Mouse (Mus musculus) intestine, embryonic 16.5 days (tissue): Measurements from ENCODE around the gene Ciapin1. TPM values are rescaled to one million over a fixed set of nuclear protein-coding genes. Genes with fewer than 3 reads are reported as not detected.
"Not testable (repeated sequence)": the region's sequence is repeated elsewhere in the genome, so short reads cannot be mapped to it uniquely, and the experiment has no call there.

ENCODE experiments used
- ATAC-seq: fragments of 200-750 bp; cut with Nextera tagmentation; 2 replicates; pipeline ENCODE4 v1.8.0; 2017; ENCODE audit warnings: moderate TSS enrichment, moderate library complexity
- H3K27ac ChIP-seq: fragments of 300-500 bp; sonication (generic); 2 replicates; pipeline ENCODE4 v1.5.1; 2014; ENCODE audit warnings: mild to moderate bottlenecking, low read length
- H3K27me3 ChIP-seq: fragments of 300-500 bp; sonication (generic); replicated peaks from 2 replicates; pipeline ENCODE4 v1.6.1; 2014; ENCODE audit warnings: low read length, control low read depth, mixed read lengths; ENCODE audit not compliant: control insufficient read depth, insufficient read depth
- H3K36me3 ChIP-seq: fragments of 300-500 bp; sonication (generic); 2 replicates; pipeline ENCODE4 v1.6.1; 2014; ENCODE audit warnings: low read length, control low read depth; ENCODE audit not compliant: control insufficient read depth, insufficient read depth
- H3K4me1 ChIP-seq: fragments of 300-500 bp; sonication (generic); 2 replicates; pipeline ENCODE4 v1.6.1; 2014; ENCODE audit warnings: low read length, control low read depth, mixed read lengths; ENCODE audit not compliant: control insufficient read depth, insufficient read depth
- H3K4me2 ChIP-seq: fragments of 300-500 bp; sonication (generic); 2 replicates; pipeline ENCODE4 v1.6.1; 2014; ENCODE audit warnings: low read depth, low read length, control low read depth
- H3K4me3 ChIP-seq: fragments of 300-500 bp; sonication (generic); 2 replicates; pipeline ENCODE4 v1.5.1; 2014; ENCODE audit warnings: mild to moderate bottlenecking, low read length
- H3K9ac ChIP-seq: fragments of 300-500 bp; sonication (generic); 2 replicates; pipeline ENCODE4 v1.6.1; 2014; ENCODE audit warnings: low read depth, low read length
- H3K9me3 ChIP-seq: fragments of 300-500 bp; sonication (generic); 2 replicates; pipeline ENCODE4 v1.6.1; 2016; ENCODE audit warnings: low read length, control low read depth; ENCODE audit not compliant: control insufficient read depth
- WGBS: fragments of 180-500 bp; shearing (Covaris S2); extraction: QIAGEN DNeasy Blood & Tissue Kit; methylation state at CpG from one replicate; pipeline ENCODE4 v1.1.7; 2014; 5-methylcytosine and 5-hydroxymethylcytosine counted together
- polyA plus RNA-seq: library from polyadenylated mRNA; unstranded; fragments of >200 nt; fragmentation: Nextera tagmentation; extraction: Ambion mirVana; gene quantifications from 2 replicates; pipeline ENCODE4 v1.2.1, GENCODE M21; 2015

Ciapin1 gene
- polyA plus RNA-seq, 1 experiment from 2014 or later: 90.1 TPM

GRCm38 (mm10) chr8:94861352-94861910, 23.3 kb upstream of the Ciapin1 start:
- WGBS: 68% methylated on average over 8 of the region's 8 CpGs
- Histone ChIP-seq H3K9me3 (no peaks in the 10 kb centered on the region), H3K9ac (no peak overlapping the region), H3K27me3 (no peaks in the 10 kb centered on the region), H3K4me2 (no peak overlapping the region), H3K4me3 (no peak overlapping the region), H3K27ac (no peak overlapping the region), H3K36me3 (peaks cover 17% of the 10 kb centered on the region), H3K4me1 (0 out of 2 replicates have a peak, but pooled peaks cover 2% of the 10 kb centered on the region)
- 0 out of 2 replicates have a peak, but pooled peaks have one; percentile 39 for ATAC-seq

DNA sequence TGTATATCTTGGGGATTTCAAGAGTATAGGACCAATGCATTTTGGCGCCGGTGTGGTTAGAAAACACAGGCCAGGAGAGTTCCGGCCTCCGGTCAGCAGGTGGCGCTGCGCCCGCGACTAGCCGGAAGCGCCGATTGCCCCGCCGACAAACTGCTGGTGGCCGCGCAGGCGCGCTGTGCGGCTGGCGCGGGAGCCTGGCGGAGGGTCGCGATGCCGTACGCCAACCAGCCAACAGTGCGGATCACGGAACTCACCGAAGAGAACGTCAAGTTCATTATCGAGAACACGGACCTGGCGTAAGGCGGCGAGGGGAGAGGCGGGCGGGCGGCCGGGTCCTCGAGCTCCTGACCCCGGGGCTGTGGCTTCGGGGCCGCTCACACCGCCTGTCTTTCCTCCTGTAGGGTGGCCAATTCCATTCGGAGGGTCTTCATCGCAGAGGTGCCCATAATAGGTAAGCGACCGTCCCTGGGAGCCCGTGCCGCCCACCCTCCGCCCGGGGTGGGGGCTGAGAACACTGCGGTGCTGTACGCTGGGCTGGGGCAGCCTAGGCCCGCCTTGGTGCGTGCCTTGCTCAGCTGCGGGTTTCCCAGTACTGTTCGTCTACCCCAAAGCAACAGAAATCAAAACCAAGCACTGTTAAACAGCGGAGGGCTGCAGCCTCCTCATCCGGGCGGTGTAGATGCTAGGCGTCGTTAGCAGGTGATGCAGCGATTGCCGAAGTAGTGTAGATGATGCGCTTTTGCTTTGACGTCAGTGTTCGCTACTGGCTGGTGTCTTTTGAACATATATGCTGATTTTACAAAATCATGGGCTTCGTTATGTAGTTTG, 19.4 kb upstream of the Ciapin1 start, which contains the start of gene Polr2c:
Polr2c (plus strand) TSS at position 105 of the 828 bp plus-strand sequence.
- peaks cover 12% of the 10 kb centered on the region for H3K36me3 ChIP-seq
- H3K9me3 ChIP-seq: no peaks in the 10 kb centered on the region
- 0 out of 2 replicates have a peak, but pooled peaks cover 2% of the 10 kb centered on the region for H3K4me1 ChIP-seq
- H3K4me3 ChIP-seq: peak within 1 kb of the TSS; percentile 82
- H3K9ac ChIP-seq: peak within 1 kb of the TSS; percentile 93
- H3K4me2 ChIP-seq: peak within 1 kb of the TSS; percentile 66
- H3K27ac ChIP-seq: peak within 1 kb of the TSS; percentile 57; the same call in 1 of the 2 replicates
- whole genome bisulfite sequencing: under 1% methylated on average over 68 of the region's 68 CpGs
- no peaks in the 10 kb centered on the region for H3K27me3 ChIP-seq
- peak; percentile 80 for ATAC-seq

- no peak; the same call in 1 of the 2 replicates for ATAC-seq
- H3K27me3 ChIP-seq: no peaks in the 10 kb centered on the region
- H3K4me1 ChIP-seq: 0 out of 2 replicates have a peak, but pooled peaks cover 2% of the 10 kb centered on the region
- 30% methylated on average over 5 of the region's 5 CpGs for WGBS
- peak overlapping the region; percentile 82 for H3K4me3 ChIP-seq
- peaks cover 12% of the 10 kb centered on the region for H3K36me3 ChIP-seq
- no peak overlapping the region; the same call in 1 of the 2 replicates for H3K9ac ChIP-seq
- no peak overlapping the region for H3K4me2 ChIP-seq
- H3K27ac ChIP-seq: no peak overlapping the region
- H3K9me3 ChIP-seq: no peaks in the 10 kb centered on the region
These were observed 18.8 kb upstream of the Ciapin1 start for GRCm38 (mm10) chr8:94857011-94857345.

DNA sequence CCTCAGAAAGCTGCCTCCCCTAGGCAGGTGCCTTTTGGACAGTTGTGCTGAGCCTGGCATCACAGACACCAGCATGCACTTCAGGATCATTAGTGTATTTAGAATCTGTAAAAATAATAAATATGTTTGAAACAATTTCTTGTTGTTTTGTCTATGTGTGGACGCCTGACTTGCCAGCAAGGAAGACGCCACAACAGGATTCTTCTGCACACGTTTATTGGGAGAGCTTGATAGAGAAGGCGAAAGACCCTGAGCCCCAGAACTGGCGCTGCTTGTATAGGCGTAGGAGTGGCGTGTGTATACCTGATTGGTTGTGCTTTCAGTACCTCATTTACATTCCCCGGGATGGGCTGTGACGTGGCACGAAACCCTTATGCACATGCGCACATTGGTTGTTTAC, 16.6 kb upstream of the Ciapin1 start:
- peaks cover 18% of the 10 kb centered on the region for H3K36me3 ChIP-seq
- H3K9ac ChIP-seq, H3K4me3 ChIP-seq, ATAC-seq, H3K9me3 ChIP-seq, H3K27ac ChIP-seq, H3K4me2 ChIP-seq, H3K4me1 ChIP-seq, H3K27me3 ChIP-seq: not testable (repeated sequence)
- WGBS: 91% methylated on average over 11 of the region's 11 CpGs

DNA sequence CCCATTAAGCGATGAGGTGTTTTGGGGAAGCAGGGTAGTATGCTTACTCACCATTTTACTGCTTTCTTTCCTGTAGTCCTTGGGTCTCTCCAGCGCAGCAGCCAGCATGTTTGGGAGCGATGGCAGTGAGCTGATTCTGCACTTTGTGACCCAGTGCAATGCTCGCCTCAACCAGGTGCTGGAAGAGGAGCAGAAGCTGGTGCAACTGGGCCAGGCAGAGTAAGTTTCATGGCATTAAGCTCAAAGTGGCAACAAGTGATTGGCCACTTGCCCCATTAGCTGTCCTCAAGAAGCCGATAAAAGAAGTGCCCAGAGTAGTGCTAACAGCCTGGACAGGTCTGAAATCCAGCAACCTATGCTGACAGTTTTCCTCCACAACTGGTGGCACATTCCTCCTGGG, 11.9 kb upstream of the Ciapin1 start:
- Histone ChIP-seq H3K9me3 (no peaks in the 10 kb centered on the region), H3K27me3 (no peaks in the 10 kb centered on the region), H3K9ac (no peak overlapping the region), H3K4me3 (no peak overlapping the region), H3K4me1 (no peaks in the 10 kb centered on the region), H3K4me2 (no peak overlapping the region), H3K36me3 (peaks cover 20% of the 10 kb centered on the region), H3K27ac (no peak overlapping the region)
- no peak for ATAC-seq
- 93% methylated on average over 5 of the region's 5 CpGs for WGBS

DNA sequence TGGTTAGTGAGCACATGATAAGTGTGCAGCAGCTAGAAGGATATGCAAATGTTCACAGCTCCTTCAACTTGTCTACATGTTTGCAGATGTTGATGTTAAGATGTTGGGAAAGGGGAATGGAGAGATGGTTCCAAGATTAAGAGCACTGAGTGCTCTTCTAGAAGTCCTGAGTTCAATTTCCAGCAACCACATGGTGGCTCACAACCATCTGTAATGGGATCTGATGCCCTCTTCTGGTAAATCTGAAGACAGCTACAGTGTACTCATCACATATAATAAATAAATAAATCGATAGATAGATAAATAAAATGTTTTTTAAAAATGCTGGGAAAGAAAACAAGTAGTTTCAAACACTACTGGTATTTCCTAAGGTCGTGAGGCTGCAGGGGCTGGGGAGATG, 3.0 kb upstream of the Ciapin1 start:
- no peak for ATAC-seq
- WGBS: 42% methylated on average over 2 of the region's 2 CpGs
- no peak overlapping the region for H3K9ac ChIP-seq

GRCm38 (mm10) chr8:94838600-94838999, 442 bp upstream of the Ciapin1 start:
- Histone ChIP-seq H3K9ac (peak overlapping the region; percentile 99), H3K4me2 (peak overlapping the region; percentile 51), H3K36me3 (no peaks in the 10 kb centered on the region), H3K9me3 (no peaks in the 10 kb centered on the region), H3K4me3 (peak overlapping the region; percentile 100), H3K27ac (peak overlapping the region; percentile 97), H3K4me1 (peaks cover 11% of the 10 kb centered on the region), H3K27me3 (no peaks in the 10 kb centered on the region)
- WGBS: under 1% methylated on average over 24 of the region's 24 CpGs
- peak; percentile 69 for ATAC-seq

More for the DNA sequence above, 3.0 kb upstream of the Ciapin1 start:
- Histone ChIP-seq H3K4me1 (peaks cover 11% of the 10 kb centered on the region), H3K27ac (no peak overlapping the region), H3K36me3 (0 out of 2 replicates have a peak, but pooled peaks cover 4% of the 10 kb centered on the region), H3K4me2 (no peak overlapping the region), H3K27me3 (no peaks in the 10 kb centered on the region), H3K4me3 (no peak overlapping the region), H3K9me3 (no peaks in the 10 kb centered on the region)

DNA sequence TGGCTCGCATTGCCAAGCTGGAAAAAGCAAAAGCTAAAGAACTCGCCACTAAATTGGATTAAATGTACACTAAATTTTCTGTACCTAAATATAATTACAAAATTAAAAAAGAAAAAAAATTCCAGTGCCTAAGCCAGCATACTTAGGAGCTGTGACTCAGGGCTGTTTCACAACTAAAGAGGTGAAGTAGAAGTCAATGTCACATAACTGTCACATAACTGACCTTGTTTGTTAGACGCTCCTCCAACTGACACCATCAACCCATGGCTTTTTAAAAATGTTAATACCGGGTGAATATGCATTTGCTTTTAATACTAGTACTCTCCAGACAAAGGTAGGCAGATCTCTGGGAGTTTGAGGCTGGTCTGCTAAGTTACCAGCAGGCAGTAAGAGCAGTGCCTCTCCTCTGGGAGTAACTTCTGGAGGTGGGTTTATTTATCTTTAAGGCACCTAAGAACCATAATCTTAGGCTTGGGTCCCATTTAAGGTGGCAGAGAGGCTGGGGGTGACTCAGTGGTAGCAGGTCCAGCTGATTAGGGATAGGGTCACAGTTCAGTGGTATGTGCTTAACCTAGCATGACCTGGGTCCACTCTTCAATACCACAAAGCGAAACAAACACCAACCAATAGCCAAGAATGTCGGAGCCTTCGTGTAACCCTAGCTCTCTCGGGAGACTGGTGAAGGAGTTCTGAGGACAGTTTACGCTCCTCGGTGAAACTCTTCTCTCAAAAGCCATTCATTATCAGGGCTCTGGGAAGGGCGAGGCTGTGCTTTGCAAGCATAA, 1.5 kb downstream of the Ciapin1 start:
- peak overlapping the region; percentile 100 for H3K4me3 ChIP-seq
- H3K9me3 ChIP-seq: no peaks in the 10 kb centered on the region
- no peak overlapping the region for H3K27ac ChIP-seq
- H3K36me3 ChIP-seq: peaks cover 2% of the 10 kb centered on the region; the same call in 1 of the 2 replicates
- H3K4me1 ChIP-seq: peaks cover 11% of the 10 kb centered on the region
- peak overlapping the region; percentile 76 for H3K4me2 ChIP-seq
- ATAC-seq: no peak
- 59% methylated on average over 11 of the region's 11 CpGs for WGBS
- H3K9ac ChIP-seq: peak overlapping the region; percentile 99
- no peaks in the 10 kb centered on the region for H3K27me3 ChIP-seq

- not testable (repeated sequence) for H3K4me2 ChIP-seq, ATAC-seq, H3K27ac ChIP-seq, H3K36me3 ChIP-seq, H3K4me3 ChIP-seq, H3K27me3 ChIP-seq, H3K9me3 ChIP-seq, H3K9ac ChIP-seq
- H3K4me1 ChIP-seq: peaks cover 11% of the 10 kb centered on the region
- WGBS: 95% methylated on average over 13 of the region's 13 CpGs
These were observed 2.4 kb downstream of the Ciapin1 start for GRCm38 (mm10) chr8:94835751-94836150.
